In the genomic region with DNA sequence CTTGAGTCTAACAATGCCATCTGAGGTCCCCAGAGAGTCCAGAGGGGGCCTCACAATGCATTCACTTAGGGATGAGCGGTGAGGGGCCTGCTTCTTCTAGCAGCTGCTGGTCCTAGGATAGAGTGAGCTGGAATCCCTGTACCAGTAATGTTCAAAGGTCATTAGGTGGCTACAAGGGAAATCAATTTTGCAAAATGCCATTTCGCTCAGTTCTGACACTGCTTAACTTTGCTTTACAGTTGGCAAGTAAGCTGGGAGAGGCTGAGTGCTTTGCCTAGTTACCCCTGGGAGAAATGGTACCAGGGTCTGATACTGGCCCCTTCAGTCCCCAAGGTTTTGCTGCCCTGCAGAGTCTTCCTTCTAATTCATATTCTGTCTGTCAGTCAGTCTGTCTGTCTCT, we compare ENCODE assay signal across 17 mouse cellular contexts. TPM values are rescaled to one million over a fixed set of nuclear protein-coding genes. Genes with fewer than 3 reads are reported as not detected.
"Had no signal": no experiment of that assay in that cellular context is flagged by ENCODE, and none has a peak within 500 bp of the region (broad histone marks: within the 10 kb centered on the region; RNA-seq: fewer than 3 reads in every experiment).

No protein-coding gene starts in this region.

- H3K4me2 ChIP-seq: liver, embryonic 15.5 days; lung, embryonic 15.5 days; midbrain, embryonic 11.5 days; midbrain, embryonic 13.5 days; midbrain, embryonic 15.5 days; neural tube, embryonic 12.5 days; stomach, embryonic 15.5 days had no signal

- DNase-seq: lung, adult 2 months; lung, postnatal 14 days; lung, postnatal 36 days; right cerebral cortex, postnatal 14 days had no signal

- H3K9ac ChIP-seq: liver, embryonic 15.5 days; lung, embryonic 15.5 days; midbrain, embryonic 13.5 days; midbrain, embryonic 15.5 days; neural tube, embryonic 12.5 days; stomach, embryonic 15.5 days had no signal

- H3K27ac ChIP-seq: liver, embryonic 15.5 days; lung, embryonic 15.5 days; macrophage; midbrain, embryonic 13.5 days; midbrain, embryonic 15.5 days; neural tube, embryonic 12.5 days; stomach, embryonic 15.5 days; stomach, postnatal 0 days had no signal

- H3K27me3 ChIP-seq: liver, embryonic 15.5 days; lung, embryonic 15.5 days; midbrain, embryonic 13.5 days; midbrain, embryonic 15.5 days; neural tube, embryonic 12.5 days; stomach, embryonic 15.5 days had no signal

- H3K9me3 ChIP-seq: liver, embryonic 15.5 days; lung, embryonic 15.5 days; midbrain, embryonic 13.5 days; midbrain, embryonic 15.5 days; neural tube, embryonic 12.5 days; stomach, embryonic 15.5 days had no signal

- H3K4me1 ChIP-seq: lung, embryonic 15.5 days; midbrain, embryonic 13.5 days; midbrain, embryonic 15.5 days; neural tube, embryonic 12.5 days; stomach, embryonic 15.5 days had no signal

- ATAC-seq: lung, postnatal 0 days; midbrain, embryonic 13.5 days; midbrain, embryonic 15.5 days had no signal

- H3K4me3 ChIP-seq: liver, embryonic 15.5 days; lung, embryonic 15.5 days; megakaryocyte, embryonic 14.5 days; midbrain, embryonic 13.5 days; midbrain, embryonic 15.5 days; neural tube, embryonic 12.5 days; stomach, embryonic 15.5 days had no signal

RNA-seq across cellular contexts. Expression of a gene that starts 39.1 kb away (rescaled TPM):
- polyA plus RNA-seq: macrophage; spleen, adult 2 months; urinary bladder, adult 2 months had no signal
